Mouse (Mus musculus) naive thymus-derived CD4-positive, alpha-beta T cell, adult 2 months (primary cell): ENCODE data around the gene Fam126a.
A peak's percentile ranks its signal among the peaks of the same experiment; 100 is the strongest.

Experiments used
- DNase-seq: peaks from one replicate; pipeline ENCODE4 v3.0.0-alpha.2; 2011; ENCODE audit warnings: low read depth

Fam126a gene

DNA sequence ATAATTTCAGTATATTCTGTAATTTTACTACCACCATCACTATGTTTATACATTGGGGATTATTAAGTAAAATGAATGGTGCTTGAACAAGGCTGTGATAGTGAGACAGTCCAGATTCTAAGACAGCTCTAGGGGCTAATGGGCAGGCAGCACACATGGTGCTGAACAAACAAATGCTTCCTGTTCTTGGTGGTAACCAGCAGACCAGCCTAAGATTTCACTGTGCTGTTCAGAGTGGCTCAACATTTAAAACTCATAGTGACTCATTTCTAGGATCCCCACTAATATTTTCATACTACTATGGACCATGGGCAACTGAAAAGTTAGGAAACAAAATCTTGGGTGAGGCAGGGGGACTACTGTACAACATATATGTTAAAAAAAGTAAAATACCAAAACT, 10.1 kb upstream of the Fam126a start:
- DNase-seq: no peak

DNA sequence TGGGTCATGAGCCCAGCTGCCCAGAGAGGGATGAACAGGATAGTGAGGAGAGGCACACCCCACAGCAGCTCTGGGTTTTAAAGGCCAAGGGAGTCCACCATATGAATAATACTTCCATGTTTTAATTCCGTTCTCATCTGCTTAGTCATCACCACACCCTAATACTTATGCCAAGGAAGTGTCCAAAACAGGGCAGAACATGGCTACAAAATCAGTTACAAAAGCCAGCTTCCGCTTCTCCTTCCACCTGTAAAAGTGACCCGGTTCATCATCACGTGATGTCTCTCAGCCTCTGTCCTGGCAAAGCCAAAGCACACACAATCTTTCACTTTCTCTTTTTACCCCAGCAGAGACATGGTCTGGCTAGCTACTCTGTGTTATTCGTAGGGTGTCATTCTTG, 8.9 kb upstream of the Fam126a start:
- DNase-seq: peak; percentile 47

DNA sequence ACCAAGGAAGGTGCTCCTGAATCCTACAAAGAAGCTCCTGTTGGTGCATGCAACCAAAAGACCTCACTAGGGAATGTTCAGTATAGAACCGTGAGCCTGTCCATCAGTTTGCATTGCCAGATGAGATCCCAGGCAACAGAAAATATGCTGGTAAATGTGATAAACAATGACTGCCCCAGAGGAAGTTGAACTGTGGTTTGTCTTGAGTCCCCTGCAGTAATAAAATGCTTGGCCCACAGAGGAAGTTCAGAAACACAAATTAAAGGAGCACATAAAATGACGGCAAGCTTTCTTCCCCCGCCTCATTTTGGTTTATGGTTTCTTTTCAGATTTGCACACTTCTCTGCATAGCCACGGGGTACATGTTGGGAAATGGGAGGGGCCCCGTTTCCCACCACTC, 8.3 kb upstream of the Fam126a start:
- peak; percentile 18 for DNase-seq

DNA sequence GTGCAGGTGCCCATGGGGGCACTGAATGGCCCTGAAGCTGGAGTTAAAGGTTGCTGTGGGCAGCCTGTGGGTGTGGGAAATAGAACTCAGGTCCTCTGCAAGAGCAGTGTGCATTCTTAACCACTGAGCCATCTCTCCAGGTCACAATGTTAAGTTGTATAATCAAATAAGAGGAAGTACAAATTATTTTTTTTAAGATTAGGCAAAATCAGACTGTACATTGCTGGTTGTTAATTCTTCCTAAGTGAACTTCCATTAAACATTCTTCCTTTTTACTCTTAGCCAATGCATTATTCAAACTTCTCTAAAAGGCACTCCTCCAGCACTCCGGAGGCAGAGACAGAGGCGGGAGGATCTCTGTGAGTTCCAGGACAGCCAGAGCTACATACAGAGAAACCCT, 7.7 kb upstream of the Fam126a start:
- DNase-seq: no peak

DNA sequence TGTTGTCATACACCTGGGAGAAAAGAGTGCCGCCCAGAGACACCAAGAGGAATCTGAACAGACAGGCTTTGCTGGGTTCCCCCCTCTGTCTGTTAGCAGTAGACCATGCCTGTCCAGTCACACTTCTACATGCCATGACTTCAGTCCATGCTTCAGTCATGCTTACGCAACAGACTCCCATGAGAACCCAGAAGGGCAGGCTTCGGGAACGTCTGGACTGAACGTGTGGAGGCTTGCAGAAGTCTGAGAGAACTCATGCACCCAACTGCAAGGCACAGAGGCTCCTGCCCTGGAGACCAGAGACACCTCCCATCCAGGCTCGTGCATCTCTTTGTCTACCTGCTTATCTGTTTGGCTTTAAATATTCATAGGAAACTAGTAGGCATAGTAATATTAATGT, 6.2 kb upstream of the Fam126a start:
- DNase-seq: no peak

DNA sequence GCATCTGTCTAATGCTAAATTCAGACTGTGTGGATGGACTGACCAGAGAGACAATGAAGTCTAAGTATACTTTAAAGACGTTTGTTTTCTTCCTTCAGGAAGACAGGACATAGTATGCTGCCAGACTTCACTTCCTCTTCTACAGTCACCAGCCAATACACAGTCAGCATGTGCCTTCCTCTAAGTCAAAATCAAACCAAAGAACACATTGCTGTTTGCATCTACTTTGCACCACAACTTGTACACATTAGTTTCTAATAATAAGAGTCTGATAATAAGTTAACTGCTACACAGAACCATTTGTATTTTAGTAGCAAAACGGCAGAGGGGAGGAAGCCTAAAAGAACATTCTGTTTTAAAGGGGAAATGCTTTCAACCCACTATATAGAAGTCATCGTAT, 4.5 kb upstream of the Fam126a start:
- DNase-seq: peak; percentile 8

DNA sequence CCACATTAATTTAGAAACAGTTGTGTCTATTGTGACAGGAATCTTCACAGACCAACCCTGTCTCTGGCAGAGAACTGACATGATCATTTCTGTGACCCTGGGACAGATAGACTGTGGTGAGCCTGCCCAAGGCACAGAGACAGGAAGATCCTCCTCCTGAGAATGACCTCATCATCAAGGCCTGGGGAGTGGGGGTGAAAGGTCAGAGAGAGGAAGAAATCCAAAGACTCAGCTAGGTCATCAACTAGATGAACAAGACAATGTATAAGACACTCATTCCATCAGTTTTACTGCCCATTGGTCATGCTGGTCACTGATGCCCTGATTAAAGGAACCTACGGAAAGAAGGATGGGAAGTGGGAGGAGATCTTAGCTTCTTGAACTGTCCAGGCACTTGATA, 3.6 kb upstream of the Fam126a start:
- no peak for DNase-seq

DNA sequence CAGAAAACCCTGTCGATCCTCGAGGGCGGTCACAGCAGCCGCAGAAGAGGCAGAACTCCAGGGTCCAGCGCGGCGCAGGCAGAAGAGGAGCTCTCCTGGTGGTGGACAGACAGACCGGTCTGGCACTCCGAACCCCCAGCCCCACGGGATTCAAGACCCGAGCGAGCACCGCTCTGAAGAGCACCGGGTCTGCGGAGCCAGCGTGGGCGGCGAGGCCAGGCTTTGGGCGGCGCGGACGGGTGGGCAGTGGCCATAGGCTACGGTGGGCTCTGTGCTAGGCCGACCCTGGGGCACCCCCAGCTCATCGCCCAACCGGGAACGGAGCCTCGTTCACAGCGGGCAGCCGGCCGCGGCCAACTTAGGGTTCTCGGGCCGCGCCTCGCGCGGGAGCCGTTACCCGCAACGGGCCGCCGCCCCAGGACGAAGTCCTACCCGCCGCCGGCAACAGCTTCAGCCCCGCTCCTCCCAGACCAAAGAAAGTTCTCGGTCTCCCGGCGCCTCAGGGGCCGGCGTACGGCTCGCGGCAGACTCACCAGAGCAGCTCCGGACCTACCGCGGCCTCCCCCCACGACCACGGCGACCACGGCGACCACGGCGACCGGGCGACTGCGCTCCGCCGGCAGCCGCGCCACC, 428 bp downstream of the Fam126a start:
- DNase-seq: no peak

DNA sequence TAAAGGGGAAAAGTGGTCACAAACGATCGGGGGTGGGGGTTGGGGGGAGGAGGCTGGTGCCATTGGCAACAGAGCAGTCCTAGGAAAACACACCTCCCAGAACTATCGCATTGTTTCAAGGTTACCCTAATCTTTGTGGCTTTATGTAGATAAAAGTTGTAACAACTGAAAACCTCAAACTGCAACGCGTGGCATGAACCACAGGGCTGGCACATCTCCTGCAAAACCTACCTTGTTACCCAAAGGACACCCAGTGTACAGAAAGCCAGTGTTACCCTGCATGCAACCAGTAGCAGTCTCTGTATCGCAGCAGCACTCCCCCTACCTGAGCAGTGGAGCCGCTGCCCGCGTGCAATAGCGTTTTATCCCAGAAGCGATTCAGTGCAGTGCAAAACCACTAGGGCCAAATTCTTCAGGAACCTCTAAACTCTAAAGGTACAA, 1.1 kb downstream of the Fam126a start:
- peak; percentile 83 for DNase-seq

DNA sequence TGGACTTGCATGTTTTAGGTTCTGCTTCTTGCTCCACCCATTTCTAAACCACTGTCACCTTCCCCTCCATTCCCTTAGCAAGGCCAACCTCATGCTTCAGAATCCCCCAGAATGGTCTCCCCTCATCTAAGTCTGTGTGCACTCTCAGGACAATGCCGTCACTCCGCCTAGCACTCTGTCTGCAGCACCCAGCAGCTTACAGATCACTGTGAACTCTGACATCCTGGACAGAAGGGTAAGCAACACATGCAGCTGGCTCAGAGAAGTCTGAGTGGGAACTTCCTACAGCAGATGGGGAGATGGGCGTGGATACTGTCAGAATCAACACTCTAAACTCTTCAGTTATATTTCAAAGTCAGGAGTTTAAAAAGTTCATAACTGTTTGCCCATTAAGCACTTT, 5.5 kb downstream of the Fam126a start:
- DNase-seq: no peak

DNA sequence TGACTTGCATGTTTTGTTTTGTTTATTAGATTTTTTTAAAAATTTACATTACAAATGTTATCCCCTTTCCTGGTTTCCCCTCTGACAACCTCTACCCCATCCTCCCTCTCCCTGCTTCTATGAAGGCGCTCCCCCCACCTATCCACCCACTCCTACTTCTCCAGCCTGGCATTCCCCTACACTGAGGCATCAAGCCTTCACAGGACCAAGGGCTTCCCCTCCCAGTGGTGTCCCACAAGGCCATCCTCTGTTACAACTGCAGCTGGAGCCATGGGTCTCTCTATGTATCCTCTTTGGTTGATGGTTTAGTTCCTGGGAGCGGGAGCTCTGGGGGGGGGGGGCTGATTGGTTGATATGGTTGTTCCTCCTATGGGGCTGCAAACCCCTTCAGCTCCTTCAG, 7.3 kb downstream of the Fam126a start:
- no peak for DNase-seq

DNA sequence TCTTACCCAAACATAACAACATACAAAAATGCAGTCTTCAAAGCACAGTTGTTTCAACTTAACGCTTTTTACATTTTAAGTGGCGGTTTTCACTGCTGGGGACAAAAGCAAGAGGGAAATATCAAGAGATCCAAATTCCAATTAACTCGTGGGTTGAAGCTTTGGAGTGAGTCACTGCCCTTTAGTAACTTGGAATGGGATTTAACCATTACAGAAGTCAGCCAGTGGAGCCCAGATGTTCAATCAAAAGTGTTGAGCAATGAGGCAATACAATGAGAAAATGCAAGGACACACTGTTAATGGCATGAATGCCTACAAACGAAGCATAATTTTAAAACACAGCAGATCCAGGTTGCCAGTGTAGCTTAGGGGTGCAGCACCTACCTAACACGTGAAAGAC, 8.8 kb downstream of the Fam126a start:
- DNase-seq: no peak

DNA sequence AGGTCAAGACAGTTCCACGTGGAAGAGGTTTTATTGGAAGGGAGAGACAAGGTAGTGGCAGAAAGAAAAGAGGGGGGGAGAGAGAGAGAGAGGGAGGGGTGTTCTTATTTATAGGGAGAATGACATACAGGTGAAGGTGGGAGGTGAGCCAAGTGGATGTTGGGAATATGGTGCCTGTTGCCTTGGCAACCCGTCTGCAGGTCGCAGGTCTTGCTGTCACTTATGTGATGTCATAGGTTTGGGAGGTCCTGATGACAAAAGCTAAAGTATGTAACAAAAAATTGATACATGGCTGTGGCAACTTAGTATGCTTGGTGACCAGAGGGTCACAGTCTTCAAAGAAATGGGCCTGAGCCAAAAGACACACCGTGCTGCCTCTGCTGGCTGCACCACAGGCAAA, 10.1 kb downstream of the Fam126a start:
- no peak for DNase-seq

DNA sequence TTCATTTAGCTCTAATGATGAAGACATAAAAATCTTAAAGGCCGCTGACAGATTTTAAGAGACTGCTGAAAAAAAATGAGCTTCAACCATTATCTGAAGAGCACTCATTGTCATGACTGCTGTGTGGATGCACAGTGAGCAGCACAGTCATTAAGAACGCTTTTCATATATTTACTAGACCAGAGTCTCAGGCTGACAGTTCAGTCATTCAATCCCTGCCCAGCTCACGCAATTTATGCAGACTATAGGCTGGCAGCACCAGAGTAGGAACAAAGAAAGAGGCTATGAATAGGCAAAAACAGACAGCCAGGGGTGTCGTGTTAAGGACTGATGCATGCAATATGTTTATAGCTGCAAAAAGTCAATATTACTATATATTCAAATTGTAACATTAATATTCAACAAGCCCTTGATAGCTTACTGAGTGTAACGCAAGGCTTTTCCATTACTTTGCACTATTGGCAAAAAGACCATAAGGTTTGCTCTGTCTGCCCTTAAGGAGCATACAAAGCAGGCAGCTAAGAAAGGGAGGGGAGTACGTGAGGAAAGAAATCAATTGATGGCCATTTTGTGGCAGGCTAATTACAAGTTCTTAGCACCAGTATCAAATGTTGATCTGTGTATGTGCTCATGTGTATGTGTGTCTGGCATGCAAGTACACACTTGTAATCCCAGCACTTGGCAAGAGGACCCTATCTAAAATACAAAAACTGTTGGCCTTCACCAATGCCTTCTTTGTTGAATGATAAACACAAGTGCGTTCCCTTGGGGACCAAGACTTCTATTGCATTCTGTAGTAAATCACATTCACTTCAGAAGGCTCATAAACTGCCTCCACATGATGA, 10.9 kb downstream of the Fam126a start:
- no peak for DNase-seq

DNA sequence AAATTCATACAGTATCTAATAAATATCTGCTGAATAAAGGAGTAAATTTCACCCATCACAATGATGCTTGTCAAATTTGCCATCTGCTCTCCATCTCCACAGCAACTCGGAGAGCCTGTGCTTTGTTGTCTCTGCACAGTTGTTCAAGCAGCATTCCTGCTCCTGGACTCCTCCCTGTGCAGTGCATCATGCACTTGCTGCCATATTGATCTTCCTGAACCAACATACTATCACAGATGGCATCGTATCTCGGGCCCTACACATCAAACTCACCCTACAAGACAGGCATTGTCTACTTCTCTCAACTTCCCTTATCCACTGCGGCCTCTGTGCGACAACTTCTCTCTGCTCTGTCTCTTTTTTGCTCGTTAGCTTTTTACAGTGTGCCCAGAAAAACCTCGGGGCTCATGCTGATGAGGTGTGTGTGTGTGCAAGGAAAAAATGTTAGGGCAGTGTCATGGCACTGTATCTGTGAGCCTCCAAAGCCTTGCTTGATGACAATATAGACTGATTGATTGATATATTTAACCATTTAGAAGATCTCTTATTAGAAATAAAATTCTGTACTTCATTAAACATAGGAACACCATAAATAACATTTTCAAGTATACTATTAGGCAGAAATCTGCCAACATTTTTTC, 11.7 kb downstream of the Fam126a start:
- no peak for DNase-seq

DNA sequence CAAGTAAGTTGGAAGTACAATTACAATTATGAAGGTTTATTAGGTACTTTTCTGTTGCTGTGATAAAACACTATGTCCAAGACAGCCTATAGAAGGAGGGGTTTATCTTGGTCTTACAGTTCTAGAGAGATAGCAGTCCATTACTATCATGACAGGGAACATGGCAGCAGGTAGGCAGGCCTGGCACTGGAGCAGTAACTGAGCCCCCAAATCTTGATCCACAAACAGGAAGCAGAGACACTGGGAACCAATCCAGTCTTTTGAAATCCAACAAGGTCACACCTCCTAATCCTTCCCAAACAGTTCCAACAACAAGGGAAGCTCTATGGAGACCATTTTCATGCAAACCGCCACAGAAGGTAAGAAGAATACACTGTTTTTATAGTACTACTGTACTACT, 13.6 kb downstream of the Fam126a start:
- no peak for DNase-seq

DNA sequence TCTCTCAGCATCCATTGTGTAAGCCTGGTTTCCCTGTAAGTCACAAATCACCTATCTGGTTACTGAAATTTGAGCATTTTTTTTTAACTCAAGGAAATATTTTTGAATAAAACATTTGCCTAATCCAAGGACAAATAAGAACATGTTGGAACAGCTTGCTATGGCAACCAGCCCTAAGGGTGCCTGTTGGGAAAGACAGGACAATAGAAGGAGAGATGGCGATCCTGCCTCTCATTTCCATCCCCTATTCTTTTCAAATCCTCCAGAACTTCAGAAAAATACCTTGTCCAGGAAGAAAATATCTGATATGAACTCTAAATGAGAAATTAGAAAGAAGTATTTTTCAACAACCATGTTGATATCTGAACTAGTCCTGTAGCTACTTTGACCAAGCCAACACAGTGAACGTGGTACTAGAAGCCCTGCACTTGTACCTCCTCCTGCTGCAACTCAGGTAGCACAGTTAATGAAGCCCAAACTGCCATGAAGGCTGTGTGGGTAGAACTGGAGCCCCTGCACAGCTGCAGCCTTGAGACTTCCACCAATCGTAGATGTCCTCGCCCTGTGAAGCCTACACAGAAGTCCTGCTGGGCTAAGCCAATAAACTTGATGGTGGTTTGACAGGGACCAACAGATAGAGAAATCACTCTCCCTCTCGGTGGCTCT, 17.0 kb downstream of the Fam126a start:
- no peak for DNase-seq

DNA sequence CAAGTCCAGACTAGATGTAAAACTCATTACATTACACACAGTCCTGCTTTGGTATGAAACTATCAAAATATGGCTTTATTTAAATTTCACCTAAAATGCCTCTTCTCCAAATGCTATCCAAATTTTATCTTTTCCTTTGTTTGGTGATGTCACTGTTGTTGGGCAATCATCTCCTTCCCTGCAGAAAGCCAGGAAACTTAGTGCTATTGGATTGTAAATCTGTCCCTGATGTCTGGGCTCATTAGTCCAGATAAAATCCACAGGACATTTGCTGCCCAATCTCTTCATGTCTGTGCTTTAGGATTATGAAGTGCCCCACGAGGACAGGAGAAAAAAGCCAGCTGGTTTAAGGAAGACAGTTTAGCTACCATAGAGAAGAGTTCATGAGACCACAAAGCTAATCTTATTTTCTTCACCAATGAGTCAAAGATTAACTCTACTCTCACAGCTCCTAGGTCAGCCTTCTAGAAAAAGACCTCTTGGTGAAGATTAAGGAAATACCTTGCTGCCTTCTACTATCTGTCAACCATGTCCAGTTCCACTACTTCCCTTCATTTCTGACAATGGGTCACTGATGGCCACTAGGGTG, 31.3 kb downstream of the Fam126a start:
- no peak for DNase-seq

DNA sequence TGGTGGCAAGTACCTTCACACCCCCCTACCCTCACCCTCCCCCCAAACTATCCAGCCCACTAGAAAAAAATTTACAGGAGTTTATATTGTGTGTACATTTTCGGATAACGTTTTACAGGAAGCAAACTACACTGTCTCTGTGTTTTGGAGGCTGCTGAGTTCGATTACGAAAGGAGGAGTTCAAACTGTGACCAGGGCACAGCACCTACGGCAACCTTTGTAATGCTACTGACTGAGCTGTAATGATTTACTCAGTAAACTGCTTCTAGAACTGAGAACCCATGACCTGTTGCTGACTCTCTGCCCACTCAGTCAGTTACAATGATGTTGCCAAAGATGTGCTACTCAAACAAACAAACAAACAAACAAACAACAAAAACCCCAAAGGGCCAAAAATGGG, 34.5 kb downstream of the Fam126a start:
- no peak for DNase-seq

DNA sequence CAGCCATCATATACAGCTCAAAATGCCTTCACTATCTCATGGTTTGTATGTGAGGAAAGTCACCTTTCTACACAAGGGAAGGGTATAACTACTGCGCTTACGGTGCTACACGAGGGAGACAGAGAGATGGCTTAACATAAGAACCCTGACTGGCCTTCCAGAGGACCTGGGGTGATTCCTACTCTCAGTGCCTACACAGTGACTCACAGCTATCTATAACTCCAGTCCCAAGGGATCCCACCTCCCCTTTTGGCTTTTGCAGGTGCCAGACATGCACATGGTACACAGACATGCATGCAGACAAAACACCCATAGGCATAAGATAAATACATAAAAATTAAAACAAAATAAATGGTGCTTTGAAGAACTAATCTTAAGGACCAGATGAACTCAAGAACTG, 35.6 kb downstream of the Fam126a start:
- DNase-seq: no peak

DNA sequence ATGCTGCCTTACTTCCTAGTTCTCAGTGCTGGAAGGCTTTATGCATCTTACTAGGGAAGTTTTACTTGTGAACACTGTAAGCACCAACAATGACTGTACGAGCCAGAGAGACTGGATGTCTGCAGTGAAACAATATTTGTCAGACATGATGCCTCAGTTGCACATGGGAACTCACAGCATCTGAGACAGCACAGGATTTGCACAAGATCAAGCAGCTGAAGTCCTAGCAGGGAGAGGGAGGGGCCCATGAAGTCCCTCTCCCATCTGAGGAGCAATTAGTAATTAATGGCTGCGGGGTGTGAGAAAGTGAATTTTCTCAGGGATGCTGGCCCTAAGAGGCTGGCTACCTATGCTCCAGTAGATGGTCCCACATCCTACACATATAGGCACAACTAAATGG, 36.3 kb downstream of the Fam126a start:
- no peak for DNase-seq

DNA sequence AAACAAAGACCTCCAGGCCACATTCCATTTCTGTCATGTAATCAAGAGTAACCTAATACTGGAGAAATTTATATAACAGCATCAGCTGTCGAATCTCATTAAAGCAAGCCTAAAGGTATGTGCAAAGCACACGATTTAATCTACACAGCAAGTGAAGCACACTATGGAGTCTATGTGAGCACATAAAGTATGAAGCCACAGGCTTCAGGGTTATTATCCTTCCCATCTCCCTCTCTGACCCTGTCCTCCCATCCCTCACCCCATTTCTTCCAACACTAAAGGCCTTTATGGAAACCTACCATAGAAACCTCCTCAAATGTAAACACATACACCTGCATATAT, 37.0 kb downstream of the Fam126a start:
- no peak for DNase-seq
